Mouse (Mus musculus): ENCODE measurements around the gene Zcchc7.
"Not testable (repeated sequence)": the region's sequence is repeated elsewhere in the genome, so short reads cannot be mapped to it uniquely, and the experiment has no call there.

The Zcchc7 gene

DNA sequence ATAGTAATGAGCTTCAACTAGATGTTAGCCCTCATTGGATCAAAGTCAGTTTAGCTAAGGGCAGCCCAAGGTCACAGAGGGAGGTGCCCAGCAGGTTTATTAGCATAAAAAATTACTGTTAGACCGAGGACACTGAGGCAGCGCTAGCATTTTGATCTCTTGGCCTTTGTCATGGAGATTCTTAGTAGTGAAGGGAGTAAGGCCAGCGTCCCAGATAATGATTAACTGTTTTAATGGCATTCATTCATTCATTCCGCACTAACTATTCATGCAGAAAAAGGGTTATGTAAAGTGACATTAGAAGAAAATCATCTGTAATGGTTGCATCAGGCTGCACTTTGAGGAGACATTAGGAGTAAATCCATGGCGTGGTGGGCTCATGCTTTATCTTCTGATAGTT lies 165.2 kb downstream of the Zcchc7 start:
- no peak for DNase-seq

- no peak for DNase-seq
These were observed 166.9 kb downstream of the Zcchc7 start for GRCm38 (mm10) chr4:44922466-44923128.

DNA sequence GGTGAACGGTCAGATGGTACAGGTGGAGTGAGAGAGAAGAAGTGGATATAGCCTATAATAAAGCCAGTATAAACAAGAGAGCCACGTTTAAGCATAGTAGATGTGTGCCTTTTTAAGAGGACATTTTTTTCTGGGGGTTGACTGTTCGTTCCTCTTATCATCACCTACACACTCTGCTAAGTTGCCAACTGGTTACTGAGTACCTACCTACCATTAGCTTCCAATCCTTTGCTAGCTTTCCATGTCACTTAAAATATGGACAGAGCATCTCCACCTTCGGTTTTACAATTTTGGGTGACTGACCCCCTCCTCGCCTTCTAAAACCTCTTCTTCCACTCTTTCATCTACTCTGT lies 167.4 kb downstream of the Zcchc7 start:
- no peak for DNase-seq

- no peak for DNase-seq
These were observed 172.3 kb downstream of the Zcchc7 start for GRCm38 (mm10) chr4:44927934-44928333.

DNA sequence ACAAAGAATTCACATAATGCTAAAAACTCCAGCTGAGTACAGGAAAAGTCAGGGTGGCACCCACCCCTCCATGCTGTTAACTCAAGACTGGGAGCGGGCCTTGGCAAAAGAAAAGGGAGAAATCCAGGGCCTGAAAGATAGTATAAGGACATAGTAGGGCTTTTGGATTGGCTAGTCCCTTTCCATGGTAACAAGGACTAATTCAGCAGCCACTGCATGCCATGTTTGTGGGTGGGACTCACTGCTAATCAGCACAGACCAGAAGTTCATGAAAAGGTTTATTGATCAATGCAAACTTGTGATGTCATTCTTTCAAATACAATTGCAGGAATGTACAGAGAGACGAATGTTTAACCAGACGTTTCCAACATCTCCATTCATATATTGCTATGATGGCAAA lies 173.1 kb downstream of the Zcchc7 start:
- no peak for DNase-seq

DNA sequence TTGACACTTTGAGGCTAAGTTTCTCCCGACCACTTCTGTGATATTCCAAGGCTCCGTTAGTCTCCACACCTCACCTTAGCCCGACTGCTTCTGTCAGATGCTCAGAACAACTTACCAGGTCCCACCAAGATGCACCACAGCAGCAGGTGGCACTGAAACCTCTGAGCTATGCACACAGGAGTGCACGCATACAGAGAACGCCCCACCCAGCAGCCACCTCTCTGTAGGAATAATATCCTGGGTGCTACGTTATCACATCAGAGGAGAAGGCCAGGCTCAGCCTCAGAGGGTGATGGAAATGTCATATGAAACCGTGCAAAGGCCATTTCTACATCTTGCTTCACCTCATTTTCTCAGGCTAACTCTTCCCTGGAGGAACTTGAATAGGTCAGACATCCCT lies 174.7 kb downstream of the Zcchc7 start:
- no peak for DNase-seq

GRCm38 (mm10) chr4:44931732-44932131 lies 176.1 kb downstream of the Zcchc7 start:
- no peak for DNase-seq

DNA sequence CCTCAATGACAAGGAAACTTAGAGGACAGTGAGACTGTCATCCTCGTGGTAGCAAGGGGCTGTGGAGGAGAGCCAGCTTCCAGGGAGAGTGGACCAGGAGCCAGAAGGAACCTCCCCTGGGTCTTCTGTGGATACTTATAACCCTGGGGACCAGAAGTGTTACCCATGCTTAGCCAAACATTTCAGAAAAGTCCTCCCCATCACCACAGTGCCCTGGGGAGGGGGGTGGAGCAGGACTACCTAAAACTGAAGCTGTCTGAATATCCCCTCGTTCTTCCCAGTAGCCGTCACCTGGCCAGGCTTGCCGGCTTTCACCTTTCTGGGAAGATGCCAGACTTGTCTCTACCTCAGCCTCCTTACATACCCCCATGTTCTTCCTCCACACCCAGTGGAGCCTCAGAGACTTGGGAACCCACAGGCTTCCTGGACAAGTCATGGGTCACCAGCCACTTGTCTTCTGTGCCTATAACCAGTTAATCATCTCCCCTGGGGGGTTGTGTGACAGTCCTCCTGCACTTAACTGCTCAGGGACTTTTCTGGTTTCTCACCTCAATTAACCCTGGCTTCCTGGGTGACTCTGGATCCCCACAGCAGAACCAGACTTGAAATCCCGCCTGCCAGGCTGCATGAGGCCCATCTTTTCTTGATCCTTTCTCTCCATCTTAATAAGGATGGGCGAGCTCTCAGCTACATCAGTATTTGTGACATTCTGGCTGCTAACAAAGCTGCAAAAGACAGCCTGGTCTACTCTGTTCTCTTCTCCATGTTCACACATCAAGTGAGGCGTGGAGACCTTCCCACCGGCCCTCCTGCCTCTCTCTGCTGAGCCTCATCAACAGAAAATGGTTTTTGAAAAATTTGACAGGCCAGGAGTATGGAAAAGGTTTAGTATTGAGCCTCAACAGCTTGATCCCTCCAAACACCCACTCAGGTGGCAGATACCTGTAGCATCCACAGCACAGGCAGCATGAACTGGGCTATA lies 183.0 kb downstream of the Zcchc7 start:
- DNase-seq, result peak; percentile 7

- no peak for DNase-seq
These were observed 184.0 kb downstream of the Zcchc7 start for GRCm38 (mm10) chr4:44939576-44940249.

DNA sequence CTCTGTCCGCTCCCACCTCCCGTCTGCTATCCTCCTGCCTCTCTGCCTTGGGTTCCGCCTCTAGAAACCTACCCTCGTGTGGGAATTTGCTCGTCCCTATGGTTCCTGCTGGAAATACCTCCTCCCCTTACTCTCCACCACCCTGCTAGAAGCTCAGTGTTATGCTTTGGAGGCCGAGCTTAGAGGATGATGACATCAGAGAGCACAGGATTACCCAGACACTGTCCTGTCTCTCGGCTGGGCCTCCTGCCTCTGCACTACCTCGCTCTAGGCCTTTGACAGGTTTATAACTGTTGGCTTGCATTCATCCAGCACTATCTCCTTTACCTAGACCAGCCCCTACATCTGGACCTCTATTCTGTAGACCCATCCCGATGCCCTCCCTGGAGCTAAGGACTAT lies 184.6 kb downstream of the Zcchc7 start:
- DNase-seq, result no peak

DNA sequence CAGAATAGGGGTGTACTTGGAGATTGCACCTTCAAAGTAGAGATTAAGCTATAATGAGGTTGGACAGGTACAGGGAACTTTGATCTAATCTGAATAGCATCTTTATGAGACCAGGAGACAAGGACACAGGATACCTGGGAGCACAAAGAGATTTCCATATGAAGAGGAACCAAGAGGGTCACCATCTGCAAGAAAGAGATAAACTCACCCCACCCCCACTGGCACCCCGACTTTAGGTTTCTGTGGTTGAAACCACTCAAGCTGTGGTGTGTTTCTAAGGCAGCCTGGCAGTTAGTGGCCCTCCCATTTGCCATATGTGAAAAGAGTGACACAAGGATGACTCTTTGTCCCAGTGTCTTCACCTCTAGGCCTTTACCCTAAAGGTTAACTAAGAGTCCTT lies 186.6 kb downstream of the Zcchc7 start:
- no peak for DNase-seq

GRCm38 (mm10) chr4:44943480-44943879 lies 187.8 kb downstream of the Zcchc7 start:
- peak; percentile 54 for DNase-seq

GRCm38 (mm10) chr4:44944426-44945075 lies 188.9 kb downstream of the Zcchc7 start:
- peak; percentile 14 for DNase-seq

- DNase-seq, result not testable (repeated sequence)
These were observed 190.4 kb downstream of the Zcchc7 start for GRCm38 (mm10) chr4:44946126-44946525.

DNA sequence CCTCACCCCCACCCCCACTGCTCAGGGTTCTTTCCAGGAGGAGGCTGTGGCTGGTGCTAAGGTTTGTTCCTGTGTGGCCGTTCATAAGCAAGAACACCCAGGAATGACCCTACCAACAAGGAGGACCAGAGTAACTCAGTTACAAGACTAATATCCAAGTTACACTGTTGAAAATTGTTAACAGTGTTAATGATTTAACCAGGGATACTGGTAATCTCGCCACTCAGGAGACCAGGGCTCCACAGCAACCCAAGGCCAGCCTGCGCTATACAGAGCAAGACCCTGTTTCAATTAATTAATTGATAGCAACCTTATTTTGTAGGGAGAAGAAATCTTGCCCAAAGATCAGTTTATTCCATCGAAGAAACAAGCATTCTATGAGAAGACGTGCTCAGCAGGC lies 191.8 kb downstream of the Zcchc7 start:
- DNase-seq, result no peak

DNA sequence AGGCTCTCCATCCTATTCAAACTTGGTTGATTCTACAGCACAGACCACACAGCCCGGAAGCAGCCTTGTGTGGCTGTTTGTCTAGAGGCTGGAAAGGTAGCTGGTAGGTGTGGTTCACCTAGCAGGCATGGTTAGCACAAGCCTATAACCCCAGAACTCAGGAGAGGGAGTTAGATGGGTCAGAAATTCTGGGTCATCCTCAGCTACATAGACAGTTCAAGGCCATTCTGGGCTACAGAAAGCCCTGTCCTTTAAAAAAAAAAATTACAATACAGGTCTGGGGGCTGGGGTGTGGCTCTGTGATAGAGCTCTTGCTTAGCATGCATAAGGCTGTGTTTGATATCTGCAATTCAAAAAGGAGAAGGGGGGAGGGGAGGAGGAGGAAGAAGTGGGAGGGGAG lies 192.6 kb downstream of the Zcchc7 start:
- DNase-seq, result no peak

DNA sequence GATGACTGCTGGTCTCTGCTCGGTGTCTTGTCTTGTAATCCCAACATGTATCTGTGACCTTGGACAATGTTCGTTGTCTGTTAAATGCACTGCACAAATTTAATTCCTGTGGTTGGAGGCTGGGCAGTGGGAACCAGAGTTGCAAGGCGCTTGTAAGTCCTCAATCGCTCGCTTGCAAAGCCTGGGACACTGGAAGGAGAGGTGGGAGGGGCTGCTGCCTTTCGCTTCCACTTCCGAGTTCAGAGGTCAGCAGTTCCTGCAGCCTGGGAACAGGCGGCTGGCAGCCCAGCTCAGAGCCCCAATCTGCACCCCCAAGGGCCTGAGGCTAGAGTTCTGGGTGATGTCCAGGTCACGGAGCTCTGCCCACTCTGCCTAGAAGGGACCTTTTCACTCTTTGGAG lies 197.4 kb downstream of the Zcchc7 start:
- DNase-seq, result no peak

GRCm38 (mm10) chr4:44958776-44959175 lies 203.1 kb downstream of the Zcchc7 start:
- no peak for DNase-seq

- DNase-seq, result no peak
These were observed 203.5 kb downstream of the Zcchc7 start for GRCm38 (mm10) chr4:44959220-44959619.

DNA sequence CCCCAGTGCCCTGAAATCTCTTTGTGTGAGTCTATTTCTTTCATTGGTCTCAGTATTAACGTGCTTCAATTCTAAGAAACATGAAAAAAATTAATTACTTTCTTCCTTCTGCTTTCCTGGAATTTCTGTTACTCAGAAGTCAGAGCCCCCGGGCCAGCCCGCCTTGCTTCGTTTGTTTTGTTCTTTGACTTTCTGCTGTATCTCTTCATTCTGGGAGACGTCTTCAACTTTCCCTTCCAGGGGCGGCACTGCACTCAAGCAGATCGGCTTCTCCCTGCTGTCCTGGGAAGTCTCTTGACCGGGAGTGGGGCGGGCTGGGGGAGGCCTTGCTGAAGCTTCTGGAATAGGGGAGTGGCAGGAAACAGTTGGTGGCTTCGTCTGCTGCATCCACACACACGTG lies 207.5 kb downstream of the Zcchc7 start:
- no peak for DNase-seq

DNA sequence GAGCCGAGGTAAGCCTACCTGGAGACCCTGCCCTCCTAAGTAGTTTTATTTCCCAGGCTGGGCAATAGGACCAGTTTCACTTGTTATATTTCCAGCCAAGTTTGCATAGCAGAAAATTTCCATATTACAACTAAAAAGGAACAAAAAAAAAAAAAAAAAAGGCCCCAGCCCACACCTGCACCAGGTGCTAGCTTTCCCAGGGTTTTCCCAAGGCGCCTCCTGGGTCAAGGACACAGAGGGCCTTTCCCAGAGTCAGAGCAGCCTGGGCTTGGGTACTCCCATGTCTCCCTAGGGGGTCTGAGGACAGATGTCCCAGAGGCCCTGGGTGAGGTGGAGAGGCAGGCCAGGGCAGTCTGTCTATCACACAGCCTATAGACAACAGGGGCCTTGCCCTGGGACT lies 209.5 kb downstream of the Zcchc7 start:
- no peak for DNase-seq

- no peak for DNase-seq
These were observed 210.1 kb downstream of the Zcchc7 start for GRCm38 (mm10) chr4:44965736-44966135.

DNA sequence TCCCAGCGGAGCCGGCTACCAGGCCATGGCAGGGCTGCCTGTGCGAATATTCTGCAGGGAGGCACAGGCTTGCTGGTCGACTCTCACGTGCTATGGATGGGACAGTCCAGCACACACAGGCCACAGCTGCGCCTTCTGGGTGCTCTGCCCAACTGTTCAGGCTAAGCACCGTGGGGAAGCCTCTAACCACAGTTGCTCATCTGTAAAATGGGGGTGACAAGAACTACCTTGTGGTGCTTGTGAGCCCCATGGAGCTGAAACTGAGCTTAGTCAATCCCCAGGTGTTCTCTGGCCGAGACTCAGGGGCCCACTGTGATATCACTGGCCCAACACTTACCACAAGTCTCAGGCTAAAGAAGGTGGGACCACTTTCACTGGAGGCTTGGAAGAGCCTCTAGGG lies 211.7 kb downstream of the Zcchc7 start:
- no peak for DNase-seq

Measured in kidney, adult 18-20 months (tissue).